Mouse (Mus musculus): ENCODE data around the gene Lcp1. TPM values are rescaled to one million over a fixed set of nuclear protein-coding genes. Genes with fewer than 3 reads are reported as not detected.

Gene Lcp1
- polyA plus RNA-seq, 1 experiment from 2014 or later = 74.8 TPM

DNA sequence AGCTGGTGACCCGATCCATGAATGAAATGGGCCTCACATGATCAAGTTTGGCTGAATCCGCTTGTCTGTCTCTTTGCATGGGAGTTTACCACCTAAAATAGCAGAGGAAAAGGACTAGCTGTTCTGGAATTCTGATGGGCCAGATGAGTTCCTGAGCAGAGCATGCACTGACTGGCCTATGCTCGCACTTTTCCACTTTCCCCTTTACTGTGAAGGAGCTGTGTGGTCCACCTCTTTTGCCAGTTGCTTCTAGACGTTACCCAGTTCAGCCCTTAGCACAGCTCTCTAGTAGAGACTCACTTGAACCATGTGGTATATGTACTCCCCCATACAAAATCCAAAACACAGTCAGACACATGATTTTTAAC is 105.7 kb downstream of the Lcp1 start:
- Histone ChIP-seq H3K4me2 (ENCODE audit: low read depth, low read length) (no peak overlapping the region), H3K27ac (ENCODE audit: low read length) (no peak overlapping the region), H3K9me3 (ENCODE audit: control insufficient read depth, low read length) (no peaks in the 10 kb centered on the region), H3K4me3 (ENCODE audit: low read length) (no peak overlapping the region), H3K9ac (ENCODE audit: low read length) (no peak overlapping the region), H3K27me3 (ENCODE audit: control insufficient read depth, insufficient read depth, low read depth, low read length) (no peaks in the 10 kb centered on the region), H3K4me1 (replicated peaks; ENCODE audit: control insufficient read depth, insufficient read depth, low read length) (no peaks in the 10 kb centered on the region), H3K36me3 (ENCODE audit: control insufficient read depth, insufficient read depth, low read length) (no peaks in the 10 kb centered on the region)
- no peak for ATAC-seq (ENCODE audit: low read depth)
- WGBS = 82% methylated on average over 4 of the region's 4 CpGs

DNA sequence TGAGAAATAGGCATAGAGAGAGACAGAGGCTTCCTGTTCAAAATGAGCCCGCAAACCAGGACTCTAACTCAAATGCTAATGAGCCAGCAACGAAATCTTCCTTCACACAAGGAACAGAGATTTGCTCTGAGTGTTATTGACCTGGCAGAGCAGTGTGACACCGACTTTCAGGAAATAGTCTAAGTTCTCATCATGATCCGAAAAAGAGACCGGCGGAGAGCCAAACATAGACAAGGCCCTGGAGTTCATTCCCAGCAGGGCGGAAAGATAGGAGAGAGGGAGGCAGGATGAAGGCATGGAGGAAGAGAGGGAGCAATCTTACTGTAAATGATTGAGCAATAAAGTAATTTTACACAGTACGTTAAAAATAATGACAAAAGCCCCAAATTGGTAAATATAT is 106.2 kb downstream of the Lcp1 start:
- H3K36me3 ChIP-seq (ENCODE audit: control insufficient read depth, insufficient read depth, low read length) = no peaks in the 10 kb centered on the region
- H3K4me3 ChIP-seq (ENCODE audit: low read length) = no peak overlapping the region
- no peak overlapping the region for H3K27ac ChIP-seq (ENCODE audit: low read length)
- 80% methylated on average over 8 of the region's 8 CpGs for WGBS
- H3K9ac ChIP-seq (ENCODE audit: low read length) = no peak overlapping the region
- H3K4me1 ChIP-seq (replicated peaks; ENCODE audit: control insufficient read depth, insufficient read depth, low read length) = no peaks in the 10 kb centered on the region
- H3K9me3 ChIP-seq (ENCODE audit: control insufficient read depth, low read length) = no peaks in the 10 kb centered on the region
- ATAC-seq (ENCODE audit: low read depth) = no peak
- H3K27me3 ChIP-seq (ENCODE audit: control insufficient read depth, insufficient read depth, low read depth, low read length) = no peaks in the 10 kb centered on the region
- no peak overlapping the region for H3K4me2 ChIP-seq (ENCODE audit: low read depth, low read length)

DNA sequence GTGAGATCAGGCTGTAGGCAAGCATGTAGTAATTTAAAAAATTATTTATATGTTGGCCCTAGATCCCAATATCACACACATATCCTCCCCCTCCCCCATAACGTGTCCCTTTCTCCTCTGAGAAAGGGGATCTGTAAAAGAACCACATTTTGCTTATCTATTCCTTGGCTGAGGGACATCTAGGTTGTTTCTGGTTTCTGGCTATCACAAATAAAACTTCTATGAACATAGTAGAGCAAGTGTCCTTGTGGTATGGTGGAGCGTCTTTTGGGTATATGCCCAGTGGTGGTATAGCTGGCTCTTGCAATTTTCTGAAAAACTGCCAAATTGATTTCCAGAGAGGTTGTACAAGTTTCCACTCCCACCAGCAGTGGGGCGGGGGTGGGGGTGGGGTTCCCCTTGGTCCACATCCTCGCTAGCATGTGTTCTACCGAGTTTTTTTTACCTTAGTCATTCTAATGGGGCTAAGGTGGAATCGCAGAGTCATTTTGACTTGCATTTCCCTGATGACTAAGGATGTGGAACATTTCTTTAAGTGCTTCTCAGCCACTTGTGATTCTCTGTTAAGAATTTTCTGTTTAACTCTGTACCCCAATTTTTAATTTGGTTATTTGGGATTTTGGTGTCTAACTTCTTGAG is 107.3 kb downstream of the Lcp1 start:
- Histone ChIP-seq H3K27ac (ENCODE audit: low read length) (no peak overlapping the region), H3K9ac (ENCODE audit: low read length) (no peak overlapping the region), H3K9me3 (ENCODE audit: control insufficient read depth, low read length) (no peaks in the 10 kb centered on the region), H3K4me2 (ENCODE audit: low read depth, low read length) (no peak overlapping the region), H3K4me1 (replicated peaks; ENCODE audit: control insufficient read depth, insufficient read depth, low read length) (no peaks in the 10 kb centered on the region), H3K4me3 (ENCODE audit: low read length) (no peak overlapping the region), H3K27me3 (ENCODE audit: control insufficient read depth, insufficient read depth, low read depth, low read length) (no peaks in the 10 kb centered on the region), H3K36me3 (ENCODE audit: control insufficient read depth, insufficient read depth, low read length) (no peaks in the 10 kb centered on the region)
- no peak for ATAC-seq (ENCODE audit: low read depth)
- 73% methylated on average over 6 of the region's 6 CpGs for WGBS

DNA sequence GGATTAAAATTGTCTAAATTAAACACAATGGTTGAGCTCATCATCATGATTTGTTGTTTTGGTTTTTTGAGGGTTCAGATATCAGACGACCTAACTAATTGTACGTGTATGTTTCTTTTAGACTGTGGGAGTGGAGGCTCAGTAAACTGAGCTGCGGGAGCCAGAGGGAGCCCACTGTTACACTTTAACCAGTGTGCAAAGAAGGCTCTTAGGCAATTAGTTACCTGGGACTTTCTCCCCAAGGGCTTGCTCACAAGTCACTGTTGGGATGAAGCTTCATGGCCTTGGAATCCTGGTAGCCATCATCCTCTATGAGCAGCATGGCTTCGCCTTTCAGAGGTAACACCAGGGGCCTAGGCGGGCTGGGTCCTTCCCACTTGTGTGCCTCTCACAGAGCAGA is 111.2 kb downstream of the Lcp1 start, which contains the start of gene Cpb2:
Gene Cpb2, plus strand, starts transcription at position 201 of the 400 bp plus-strand sequence.
- 72% methylated on average over 5 of the region's 5 CpGs for WGBS
- H3K4me2 ChIP-seq (ENCODE audit: low read depth, low read length) = no peak within 1 kb of the TSS
- no peaks in the 10 kb centered on the region for H3K9me3 ChIP-seq (ENCODE audit: control insufficient read depth, low read length)
- H3K4me3 ChIP-seq (ENCODE audit: low read length) = no peak within 1 kb of the TSS
- no peak within 1 kb of the TSS for H3K27ac ChIP-seq (ENCODE audit: low read length)
- no peaks in the 10 kb centered on the region for H3K36me3 ChIP-seq (ENCODE audit: control insufficient read depth, insufficient read depth, low read length)
- no peaks in the 10 kb centered on the region for H3K4me1 ChIP-seq (replicated peaks; ENCODE audit: control insufficient read depth, insufficient read depth, low read length)
- no peak for ATAC-seq (ENCODE audit: low read depth)
- no peak within 1 kb of the TSS for H3K9ac ChIP-seq (ENCODE audit: low read length)
- H3K27me3 ChIP-seq (ENCODE audit: control insufficient read depth, insufficient read depth, low read depth, low read length) = no peaks in the 10 kb centered on the region

DNA sequence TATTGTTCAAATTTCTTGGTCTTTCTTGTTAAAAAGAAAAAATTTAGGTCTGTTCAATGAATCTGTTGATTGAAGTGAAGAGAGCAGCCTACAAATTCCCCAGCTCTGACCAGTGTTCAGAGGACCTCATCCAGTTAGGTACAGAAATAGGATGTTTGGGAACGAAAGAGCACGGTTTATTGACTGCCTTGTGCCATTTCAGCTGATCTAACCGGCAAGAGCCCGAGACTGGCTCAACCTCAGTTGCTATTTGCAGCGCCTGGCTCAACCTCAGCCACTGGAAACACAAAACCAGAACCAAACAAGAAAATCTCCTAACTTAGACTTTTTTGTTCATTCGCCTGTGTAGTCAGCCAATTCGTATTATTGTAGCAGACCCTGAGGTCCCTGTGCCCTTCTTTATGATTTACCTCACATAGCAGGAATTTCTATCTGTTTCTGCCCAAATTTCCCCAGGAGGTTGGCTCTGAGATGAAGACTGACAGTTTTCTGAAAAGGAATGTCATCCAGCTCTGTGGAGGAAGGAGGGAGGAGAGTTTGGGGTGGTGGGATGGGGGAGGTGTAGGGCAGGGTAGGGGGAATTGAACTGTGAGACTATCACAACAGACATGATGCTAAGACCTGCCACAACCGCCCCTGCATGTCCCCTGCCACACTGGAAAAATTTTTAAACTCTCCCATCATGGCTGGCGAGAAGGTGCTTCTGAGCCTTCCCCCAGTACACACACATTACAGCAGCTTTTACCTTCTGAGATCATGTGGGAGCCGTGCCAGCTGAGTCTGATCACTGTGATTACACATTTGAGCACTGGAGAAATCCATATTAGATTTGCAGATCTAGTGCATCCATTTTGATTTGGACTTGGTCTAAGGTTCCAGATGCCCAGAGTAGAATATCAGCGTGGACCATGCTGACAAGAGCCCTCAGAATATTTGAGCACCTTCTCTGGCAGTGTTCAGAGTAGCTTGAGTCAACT is 115.4 kb downstream of the Lcp1 start:
- H3K4me3 ChIP-seq (ENCODE audit: low read length) = no peak overlapping the region
- ATAC-seq (ENCODE audit: low read depth) = no peak
- WGBS = 68% methylated on average over 11 of the region's 11 CpGs
- no peaks in the 10 kb centered on the region for H3K36me3 ChIP-seq (ENCODE audit: control insufficient read depth, insufficient read depth, low read length)
- H3K4me1 ChIP-seq (replicated peaks; ENCODE audit: control insufficient read depth, insufficient read depth, low read length) = no peaks in the 10 kb centered on the region
- H3K9me3 ChIP-seq (ENCODE audit: control insufficient read depth, low read length) = no peaks in the 10 kb centered on the region
- no peaks in the 10 kb centered on the region for H3K27me3 ChIP-seq (ENCODE audit: control insufficient read depth, insufficient read depth, low read depth, low read length)
- no peak overlapping the region for H3K27ac ChIP-seq (ENCODE audit: low read length)
- no peak overlapping the region for H3K9ac ChIP-seq (ENCODE audit: low read length)
- H3K4me2 ChIP-seq (ENCODE audit: low read depth, low read length) = no peak overlapping the region

DNA sequence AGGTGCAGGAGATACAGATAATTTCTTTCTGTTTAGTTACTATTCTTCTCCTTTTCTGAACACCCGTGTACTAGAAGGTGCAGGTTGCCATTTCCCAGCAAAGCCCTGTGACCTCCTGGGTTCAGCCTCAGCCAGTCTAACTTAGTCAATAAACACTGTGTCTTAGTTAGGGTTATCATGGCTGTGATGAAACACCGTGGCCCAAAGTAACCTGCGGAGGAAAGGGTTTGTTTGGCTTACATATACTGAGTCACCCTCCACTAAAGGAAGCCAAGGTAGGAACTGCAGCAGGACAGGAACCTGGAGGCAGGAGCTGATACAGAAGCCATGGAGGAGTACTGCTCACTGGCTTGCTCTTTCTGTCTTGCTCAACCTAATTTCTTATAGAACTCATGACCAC is 119.5 kb downstream of the Lcp1 start:
- WGBS = 54% methylated on average over 3 of the region's 3 CpGs
- Histone ChIP-seq H3K36me3 (ENCODE audit: control insufficient read depth, insufficient read depth, low read length) (no peaks in the 10 kb centered on the region), H3K4me2 (ENCODE audit: low read depth, low read length) (no peak overlapping the region), H3K9ac (ENCODE audit: low read length) (no peak overlapping the region), H3K9me3 (ENCODE audit: control insufficient read depth, low read length) (no peaks in the 10 kb centered on the region), H3K4me1 (replicated peaks; ENCODE audit: control insufficient read depth, insufficient read depth, low read length) (no peaks in the 10 kb centered on the region), H3K27ac (ENCODE audit: low read length) (no peak overlapping the region), H3K4me3 (ENCODE audit: low read length) (no peak overlapping the region), H3K27me3 (ENCODE audit: control insufficient read depth, insufficient read depth, low read depth, low read length) (no peaks in the 10 kb centered on the region)
- no peak for ATAC-seq (ENCODE audit: low read depth)

DNA sequence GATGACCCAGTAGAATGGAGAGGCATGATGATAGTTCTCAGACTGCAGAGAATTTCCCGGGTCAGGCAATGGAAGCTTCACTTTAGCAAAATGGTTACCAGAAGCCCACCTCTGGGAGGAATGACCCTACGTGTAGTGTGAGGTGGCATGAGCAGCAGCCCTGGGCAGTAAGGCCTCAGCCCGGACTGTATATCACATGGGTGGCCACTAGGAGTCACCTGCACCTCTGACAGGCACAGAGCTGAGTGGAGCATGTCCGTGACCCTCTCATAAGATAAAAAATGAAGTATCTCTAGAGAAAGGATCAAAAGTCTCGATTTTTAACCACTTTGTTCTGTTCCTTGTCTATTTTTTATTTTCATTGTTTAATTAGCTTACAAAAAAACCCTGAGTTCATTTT is 125.6 kb downstream of the Lcp1 start:
- Histone ChIP-seq H3K4me2 (ENCODE audit: low read depth, low read length) (no peak overlapping the region), H3K36me3 (ENCODE audit: control insufficient read depth, insufficient read depth, low read length) (no peaks in the 10 kb centered on the region), H3K27me3 (ENCODE audit: control insufficient read depth, insufficient read depth, low read depth, low read length) (no peaks in the 10 kb centered on the region), H3K9ac (ENCODE audit: low read length) (no peak overlapping the region), H3K4me1 (replicated peaks; ENCODE audit: control insufficient read depth, insufficient read depth, low read length) (no peaks in the 10 kb centered on the region), H3K9me3 (ENCODE audit: control insufficient read depth, low read length) (no peaks in the 10 kb centered on the region), H3K4me3 (ENCODE audit: low read length) (no peak overlapping the region), H3K27ac (ENCODE audit: low read length) (no peak overlapping the region)
- whole genome bisulfite sequencing = 38% methylated on average over 5 of the region's 5 CpGs
- ATAC-seq (ENCODE audit: low read depth) = 0 out of 2 replicates have a peak, but pooled peaks have one; percentile 49

DNA sequence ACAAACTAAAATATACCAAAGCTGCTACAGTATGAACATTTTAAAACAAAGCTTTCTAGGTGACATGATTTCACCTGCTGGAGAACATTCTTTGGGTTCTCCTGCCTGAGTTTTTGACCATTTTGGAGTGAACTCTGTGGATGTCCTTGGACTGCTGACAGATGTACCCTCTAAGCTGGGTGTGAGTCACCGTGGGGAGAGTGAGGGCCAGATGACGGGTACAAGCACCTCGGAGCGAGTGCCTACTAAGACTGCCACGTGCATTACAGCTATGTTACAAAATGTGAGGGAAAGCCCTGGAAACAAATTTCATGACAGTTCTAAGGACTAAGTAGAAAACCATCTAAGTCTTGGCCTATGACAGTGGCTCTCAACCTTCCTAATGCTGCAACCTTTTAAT is 138.6 kb downstream of the Lcp1 start:
- H3K4me1 ChIP-seq (replicated peaks; ENCODE audit: control insufficient read depth, insufficient read depth, low read length) = no peaks in the 10 kb centered on the region
- no peaks in the 10 kb centered on the region for H3K36me3 ChIP-seq (ENCODE audit: control insufficient read depth, insufficient read depth, low read length)
- no peaks in the 10 kb centered on the region for H3K9me3 ChIP-seq (ENCODE audit: control insufficient read depth, low read length)
- H3K4me3 ChIP-seq (ENCODE audit: low read length) = no peak overlapping the region
- H3K4me2 ChIP-seq (ENCODE audit: low read depth, low read length) = no peak overlapping the region
- H3K9ac ChIP-seq (ENCODE audit: low read length) = no peak overlapping the region
- no peak for ATAC-seq (ENCODE audit: low read depth)
- no peak overlapping the region for H3K27ac ChIP-seq (ENCODE audit: low read length)
- no peaks in the 10 kb centered on the region; the same call in 1 of the 2 replicates for H3K27me3 ChIP-seq (ENCODE audit: control insufficient read depth, insufficient read depth, low read depth, low read length)
- 83% methylated on average over 5 of the region's 5 CpGs for WGBS

DNA sequence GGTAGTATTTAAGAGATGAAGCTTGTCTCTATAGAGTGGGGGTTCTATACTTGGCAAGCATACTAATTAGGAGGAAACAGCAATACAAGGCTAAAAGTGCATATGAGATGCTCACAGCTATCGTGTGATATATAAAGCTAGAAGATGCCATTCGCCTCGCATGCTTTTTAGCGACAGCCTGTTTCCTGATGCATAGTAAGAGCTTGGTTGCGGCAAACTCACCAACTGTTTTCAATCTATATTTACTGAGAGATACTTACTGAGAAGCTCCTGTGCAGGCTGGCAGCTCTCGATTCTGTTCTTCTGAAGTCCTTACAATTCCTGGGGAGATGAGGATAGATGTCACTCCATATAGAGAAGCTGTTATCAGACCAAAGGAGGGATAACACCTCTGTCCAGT is 148.8 kb downstream of the Lcp1 start:
- Histone ChIP-seq H3K27me3 (ENCODE audit: control insufficient read depth, insufficient read depth, low read depth, low read length) (no peaks in the 10 kb centered on the region), H3K36me3 (ENCODE audit: control insufficient read depth, insufficient read depth, low read length) (no peaks in the 10 kb centered on the region), H3K4me3 (ENCODE audit: low read length) (no peak overlapping the region), H3K9ac (ENCODE audit: low read length) (no peak overlapping the region), H3K27ac (ENCODE audit: low read length) (no peak overlapping the region), H3K9me3 (ENCODE audit: control insufficient read depth, low read length) (no peaks in the 10 kb centered on the region), H3K4me2 (ENCODE audit: low read depth, low read length) (no peak overlapping the region), H3K4me1 (replicated peaks; ENCODE audit: control insufficient read depth, insufficient read depth, low read length) (peaks cover 5% of the 10 kb centered on the region)
- 78% methylated on average over 6 of the region's 6 CpGs for WGBS
- no peak for ATAC-seq (ENCODE audit: low read depth)
